Mouse (Mus musculus): ENCODE measurements around the gene Esrrg. TPM values are rescaled to one million over a fixed set of nuclear protein-coding genes. Genes with fewer than 3 reads are reported as not detected.

Esrrg gene
- total RNA-seq (2015; ENCODE audit: low replicate concordance) (not detected in 2 replicates), total RNA-seq (2017; ENCODE audit: low replicate concordance) (not detected in 2 replicates)

- ATAC-seq (replicated peaks; ENCODE audit: low FRiP score, poor library complexity, severe bottlenecking): no peak
Observed at GRCm38 (mm10) chr1:187608261-187608921, at the start of gene Esrrg. Esrrg (plus strand) TSS chr1:187608791.

DNA sequence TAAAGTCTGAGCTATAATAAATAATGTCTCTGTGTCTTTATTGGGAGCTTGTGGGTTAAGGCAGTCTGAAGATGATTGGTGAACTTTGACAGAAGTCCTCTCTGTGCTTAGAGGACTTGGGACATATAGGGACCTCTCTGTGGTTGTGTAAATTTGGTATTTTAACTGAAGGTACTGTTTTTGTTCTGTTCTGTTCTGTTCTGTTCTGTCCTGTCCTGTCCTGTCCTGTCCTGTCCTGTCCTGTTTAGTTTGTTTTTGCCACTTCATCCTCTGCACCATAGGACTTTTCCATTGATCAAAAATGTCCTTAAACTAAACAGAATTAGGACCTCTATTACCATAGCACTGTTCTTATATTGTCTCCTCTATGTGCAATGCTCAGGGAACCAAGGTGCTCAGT is 24.6 kb upstream of the Esrrg start:
- ATAC-seq (replicated peaks; ENCODE audit: low FRiP score, poor library complexity, severe bottlenecking): no peak

DNA sequence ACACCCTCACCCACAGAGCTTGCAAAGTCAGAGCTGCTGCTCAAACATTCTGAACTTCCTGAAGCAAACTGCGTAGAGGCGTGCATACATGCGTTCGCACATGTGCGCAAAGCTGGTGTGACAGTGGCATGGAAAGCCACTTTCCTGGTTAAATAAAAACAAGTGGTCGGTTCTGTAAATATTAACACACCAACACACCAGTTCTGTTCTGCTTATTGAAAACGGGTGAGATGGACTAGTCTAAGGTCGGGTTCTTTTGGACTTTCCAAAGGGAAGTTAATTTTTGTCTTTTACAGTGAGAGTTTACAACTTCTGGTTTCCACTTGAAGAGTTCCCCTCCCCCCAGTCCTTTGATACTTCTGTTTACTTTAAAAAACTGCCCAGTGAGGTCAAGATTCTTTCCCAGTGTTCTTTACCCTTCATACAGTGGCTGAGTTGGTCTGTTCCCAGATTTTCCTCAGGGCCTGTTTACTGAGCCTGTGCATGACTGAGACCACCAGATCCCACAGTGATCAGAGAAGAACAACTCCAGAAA is 22.0 kb upstream of the Esrrg start:
- ATAC-seq (replicated peaks; ENCODE audit: low FRiP score, poor library complexity, severe bottlenecking): no peak

GRCm38 (mm10) chr1:187602942-187603341 is 5.6 kb upstream of the Esrrg start:
- ATAC-seq (replicated peaks; ENCODE audit: low FRiP score, poor library complexity, severe bottlenecking): no peak

DNA sequence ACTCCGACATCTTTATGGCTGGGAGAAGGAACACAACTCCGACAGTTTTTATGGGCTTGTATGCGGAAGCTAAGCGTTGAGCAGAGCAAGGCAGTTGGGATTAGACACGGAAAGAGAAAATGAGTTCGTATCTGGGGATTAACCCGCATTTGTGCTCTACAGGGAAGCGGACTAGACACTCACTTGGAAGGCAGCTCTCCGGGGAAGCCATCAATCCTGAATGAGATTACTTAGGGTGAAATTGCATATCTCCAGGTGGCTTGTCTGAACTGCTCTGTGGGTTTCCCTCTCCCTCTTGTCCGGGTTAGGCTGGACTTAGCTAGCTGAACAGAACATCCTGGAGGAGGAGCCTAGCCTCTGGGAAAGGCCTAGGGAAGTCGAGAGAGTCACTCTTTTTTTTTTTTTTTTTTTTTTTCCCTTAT is 4.5 kb upstream of the Esrrg start:
- no peak for ATAC-seq (replicated peaks; ENCODE audit: low FRiP score, poor library complexity, severe bottlenecking)

- ATAC-seq (replicated peaks; ENCODE audit: low FRiP score, poor library complexity, severe bottlenecking): no peak
Observed at GRCm38 (mm10) chr1:187604691-187605310, 3.8 kb upstream of the Esrrg start.

- no peak for ATAC-seq (replicated peaks; ENCODE audit: low FRiP score, poor library complexity, severe bottlenecking)
Observed at GRCm38 (mm10) chr1:187605391-187606270, 3.0 kb upstream of the Esrrg start.

DNA sequence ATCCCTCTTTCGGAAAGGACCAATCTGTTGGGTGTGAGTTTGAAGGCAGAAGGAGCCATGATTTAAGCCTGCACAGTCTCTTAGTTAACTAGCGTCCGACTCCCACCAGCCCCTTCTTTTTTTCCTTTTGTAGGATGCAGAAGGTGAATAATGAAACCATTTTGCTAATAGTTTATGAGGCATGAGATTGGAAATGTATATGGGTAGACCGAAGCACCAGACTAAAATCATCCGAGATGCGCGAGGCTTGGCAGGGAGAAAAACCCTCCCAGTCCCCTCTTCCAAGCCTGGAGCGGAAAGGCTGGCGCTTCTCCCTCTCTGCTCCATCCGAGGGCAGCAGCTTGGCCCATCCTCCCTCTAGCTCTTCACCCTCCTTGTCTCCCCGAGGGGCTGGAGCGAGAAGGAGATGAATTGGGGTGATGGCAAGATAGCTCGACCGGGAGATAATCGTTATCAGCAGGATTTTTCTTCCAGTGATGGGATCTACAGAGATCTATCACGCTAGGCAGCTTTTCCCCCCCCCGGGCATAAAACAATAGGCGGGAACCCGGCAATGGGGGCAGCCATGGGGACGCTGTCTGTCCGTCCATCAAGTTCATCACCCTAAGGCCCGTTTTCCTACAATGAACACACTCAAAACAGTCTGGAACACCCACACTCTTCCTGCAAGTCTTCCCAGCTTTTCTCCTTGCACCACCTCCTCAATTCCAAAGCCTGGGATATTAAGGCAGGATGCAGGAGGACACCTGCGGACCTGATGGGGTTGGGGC is 2.1 kb upstream of the Esrrg start:
- ATAC-seq (replicated peaks; ENCODE audit: low FRiP score, poor library complexity, severe bottlenecking): no peak

DNA sequence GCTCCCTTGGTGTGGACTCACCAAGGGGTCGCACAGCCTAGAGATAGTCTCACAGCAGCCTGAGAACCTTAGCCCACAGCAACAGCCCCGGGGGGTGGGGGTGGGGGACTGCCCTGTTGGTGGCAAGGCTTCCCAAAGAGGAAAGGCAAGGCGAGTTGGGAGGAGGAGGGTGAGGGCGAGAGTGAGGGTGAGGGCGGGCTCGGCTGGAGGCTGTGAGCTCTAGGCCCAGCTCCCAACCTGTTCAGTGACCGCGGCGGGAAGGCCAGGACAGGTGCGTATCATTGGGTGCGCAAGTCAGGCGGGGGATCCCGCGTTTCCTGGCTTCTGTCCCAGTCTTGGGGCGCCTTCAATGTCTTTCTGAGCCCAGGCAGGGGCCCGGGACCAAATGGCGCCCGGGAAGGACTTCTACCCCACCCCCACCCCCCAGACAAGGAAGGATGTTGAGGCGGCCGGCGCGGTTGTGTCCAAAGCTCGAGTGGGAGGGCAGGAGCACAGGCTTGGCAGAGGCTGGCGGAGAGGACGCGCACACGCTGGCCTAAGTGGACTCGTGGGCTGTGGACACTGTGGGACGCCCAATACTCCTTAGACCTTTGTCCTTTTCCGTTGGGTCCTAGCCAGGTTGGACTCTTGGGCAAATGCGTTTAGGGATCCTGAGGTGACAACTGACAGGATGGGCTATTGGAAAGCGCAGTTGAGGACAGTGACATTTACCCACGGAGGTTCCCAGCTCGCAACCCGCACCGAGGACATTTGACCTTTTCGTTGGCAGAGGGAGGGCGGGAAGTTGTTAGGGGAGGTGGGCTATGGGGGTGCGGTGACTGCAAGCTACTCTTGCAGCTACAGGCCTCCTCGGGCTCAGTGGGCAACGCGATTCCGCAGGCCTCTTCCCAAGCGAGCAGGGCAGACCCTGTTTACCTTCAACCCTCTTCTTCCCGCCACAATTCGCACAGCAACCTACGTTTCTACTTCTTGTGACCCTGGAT is 1.2 kb upstream of the Esrrg start:
- no peak for ATAC-seq (replicated peaks; ENCODE audit: low FRiP score, poor library complexity, severe bottlenecking)

DNA sequence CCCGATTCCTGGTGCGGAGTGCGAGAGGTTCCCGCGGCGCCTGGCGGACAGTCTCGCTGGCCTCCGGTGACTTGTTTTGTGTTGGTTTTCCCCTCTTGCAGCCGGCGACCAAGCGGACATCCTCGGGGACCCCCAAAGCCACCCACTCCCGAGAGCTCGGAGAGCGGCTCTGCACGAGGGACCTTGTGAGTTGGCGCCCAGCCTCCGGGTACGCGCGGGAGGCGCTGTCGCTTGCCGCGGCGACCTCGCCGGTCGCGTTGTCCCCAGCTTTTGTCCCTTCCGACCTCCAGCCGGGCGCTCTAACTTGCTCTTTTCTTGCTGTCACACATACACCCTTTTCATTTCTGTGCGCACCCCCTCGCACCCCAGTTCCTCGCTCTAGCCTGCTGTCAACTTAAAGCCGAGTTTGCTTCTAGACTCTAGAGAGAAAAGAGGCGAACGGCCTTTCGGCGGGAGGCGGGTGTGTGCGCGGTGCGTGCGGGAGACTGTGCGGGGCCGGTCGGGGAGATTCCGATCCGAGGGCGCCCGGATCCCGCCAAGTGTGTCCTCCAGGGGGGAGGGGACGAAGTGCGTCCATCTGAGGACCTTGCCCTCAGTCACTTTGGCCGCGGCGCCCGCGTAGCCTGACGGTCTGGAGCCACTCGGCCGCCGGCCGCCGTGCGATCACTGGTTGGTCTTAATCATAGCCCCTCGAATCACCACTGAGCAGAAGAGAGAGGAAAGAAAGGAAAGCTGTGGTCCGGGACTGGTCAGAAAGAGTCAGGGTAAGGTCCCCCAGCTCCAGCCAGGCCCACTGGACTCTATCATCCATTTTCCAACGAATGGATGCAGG is 646 bp downstream of the Esrrg start:
- no peak for ATAC-seq (replicated peaks; ENCODE audit: low FRiP score, poor library complexity, severe bottlenecking)

- ATAC-seq (replicated peaks; ENCODE audit: low FRiP score, poor library complexity, severe bottlenecking): no peak
Observed at GRCm38 (mm10) chr1:187609853-187610230, 1.3 kb downstream of the Esrrg start.

- ATAC-seq (replicated peaks; ENCODE audit: low FRiP score, poor library complexity, severe bottlenecking): no peak
Observed at GRCm38 (mm10) chr1:187610336-187610948, 1.9 kb downstream of the Esrrg start.

GRCm38 (mm10) chr1:187611925-187612324 is 3.3 kb downstream of the Esrrg start:
- no peak for ATAC-seq (replicated peaks; ENCODE audit: low FRiP score, poor library complexity, severe bottlenecking)

GRCm38 (mm10) chr1:187613277-187613676 is 4.7 kb downstream of the Esrrg start:
- ATAC-seq (replicated peaks; ENCODE audit: low FRiP score, poor library complexity, severe bottlenecking): no peak

GRCm38 (mm10) chr1:187623981-187624380 is 15.4 kb downstream of the Esrrg start:
- ATAC-seq (replicated peaks; ENCODE audit: low FRiP score, poor library complexity, severe bottlenecking): no peak

- ATAC-seq (replicated peaks; ENCODE audit: low FRiP score, poor library complexity, severe bottlenecking): no peak
Observed at GRCm38 (mm10) chr1:187630361-187630760, 21.8 kb downstream of the Esrrg start.

- ATAC-seq (replicated peaks; ENCODE audit: low FRiP score, poor library complexity, severe bottlenecking): no peak
Observed at GRCm38 (mm10) chr1:187631486-187631885, 22.9 kb downstream of the Esrrg start.

Data from erythroid progenitor cell, adult 5-6 weeks (primary cell).